In the genomic region with DNA sequence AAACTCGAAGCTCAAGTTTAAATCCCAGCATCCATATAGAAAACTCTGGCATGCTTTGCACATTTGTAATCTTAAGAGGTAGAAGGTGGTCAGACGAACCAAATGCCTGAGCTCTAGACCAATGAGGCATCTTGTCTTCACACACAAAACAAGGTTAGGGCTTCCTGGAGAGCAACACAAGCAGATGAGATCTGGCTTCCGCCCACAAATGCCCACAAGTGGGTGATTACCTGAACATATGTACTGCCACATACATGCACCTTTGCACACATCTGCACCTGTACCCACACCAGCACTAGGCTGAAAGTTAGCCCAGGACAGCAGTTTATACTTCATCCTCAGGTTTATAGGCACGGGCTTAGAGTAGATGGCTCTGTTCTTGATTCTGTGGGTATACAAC, we compare ENCODE assay signal across 13 mouse cellular contexts. TPM values are rescaled to one million over a fixed set of nuclear protein-coding genes. Genes with fewer than 3 reads are reported as not detected.
DNase-seq lines count a peak whose midpoint lies in the region; ATAC-seq lines count a peak whose summit lies in the region.
"Had no signal": no experiment of that assay in that cellular context is flagged by ENCODE, and none has a peak within 500 bp of the region (broad histone marks: within the 10 kb centered on the region; RNA-seq: fewer than 3 reads in every experiment).

No protein-coding gene starts in this region.

- peaks cover 27% of the 10 kb centered on the region for H3K4me1 ChIP-seq in heart, embryonic 15.5 days (replicated peaks)
- peaks cover 88% of the 10 kb centered on the region for H3K4me1 ChIP-seq in liver, embryonic 12.5 days
- H3K4me1 ChIP-seq: intestine, embryonic 15.5 days; stomach, embryonic 15.5 days had no signal

- H3K4me3 ChIP-seq in heart, embryonic 15.5 days, result no peak overlapping the region
- no peak overlapping the region for H3K4me3 ChIP-seq in liver, embryonic 12.5 days
- H3K4me3 ChIP-seq: intestine, embryonic 15.5 days; layer of hippocampus, adult 2 months; stomach, embryonic 15.5 days had no signal

- H3K9ac ChIP-seq in heart, embryonic 15.5 days, result 0 out of 2 replicates have a peak overlapping the region, but pooled peaks have one; percentile 4
- peak overlapping the region; percentile 52 for H3K9ac ChIP-seq in liver, embryonic 12.5 days
- H3K9ac ChIP-seq: intestine, embryonic 15.5 days; stomach, embryonic 15.5 days had no signal

- no peaks in the 10 kb centered on the region for H3K27me3 ChIP-seq in heart, embryonic 15.5 days
- H3K27me3 ChIP-seq in liver, embryonic 12.5 days (replicated peaks), result no peaks in the 10 kb centered on the region
- H3K27me3 ChIP-seq: intestine, embryonic 15.5 days; stomach, embryonic 15.5 days had no signal

- WGBS in heart, embryonic 15.5 days, result 65% methylated on average over 4 of the region's 4 CpGs
- WGBS in liver, embryonic 12.5 days (ENCODE audit: insufficient replicate concordance), result 62% methylated on average over 4 of the region's 4 CpGs

- ATAC-seq in heart, embryonic 15.5 days (replicated peaks; ENCODE audit: insufficient number of reproducible peaks, insufficient read depth, low FRiP score, low read depth), result 0 out of 2 replicates have a peak, but pooled peaks have one; percentile 2
- no peak for ATAC-seq in liver, embryonic 12.5 days
- ATAC-seq in megakaryocyte-erythroid progenitor cell, adult 5-6 weeks (replicated peaks; ENCODE audit: low FRiP score, low TSS enrichment, poor library complexity, severe bottlenecking), result no peak

- no peak for DNase-seq in heart, adult 18-20 months
- DNase-seq in MEL-GATA-1-ER (ENCODE audit: extremely low read depth, low read depth) (peak; percentile 6), MN1 (ENCODE audit: low spot score) (no peak)
- peak; percentile 55 for DNase-seq in thymus, postnatal 0 days (ENCODE audit: low spot score)
- DNase-seq: adrenal gland, adult 8-10 months; cerebellum, postnatal 14 days; gastrocnemius, postnatal 10 days had no signal

- H3K36me3 ChIP-seq in heart, embryonic 15.5 days, result no peaks in the 10 kb centered on the region
- no peaks in the 10 kb centered on the region for H3K36me3 ChIP-seq in liver, embryonic 12.5 days
- H3K36me3 ChIP-seq: intestine, embryonic 15.5 days; stomach, embryonic 15.5 days had no signal

- H3K27ac ChIP-seq in heart, embryonic 15.5 days, result peak overlapping the region; percentile 75
- H3K27ac ChIP-seq in liver, embryonic 12.5 days, result peak overlapping the region; percentile 91
- H3K27ac ChIP-seq: intestine, embryonic 15.5 days had no signal

- no peaks in the 10 kb centered on the region for H3K9me3 ChIP-seq in heart, embryonic 15.5 days (replicated peaks)
- no peaks in the 10 kb centered on the region for H3K9me3 ChIP-seq in liver, embryonic 12.5 days (replicated peaks)
- H3K9me3 ChIP-seq: intestine, embryonic 15.5 days; stomach, embryonic 15.5 days had no signal

- H3K4me2 ChIP-seq in heart, embryonic 15.5 days, result no peak overlapping the region
- H3K4me2 ChIP-seq in liver, embryonic 12.5 days, result peak overlapping the region; percentile 57
- H3K4me2 ChIP-seq: intestine, embryonic 15.5 days; stomach, embryonic 15.5 days had no signal

RNA-seq across cellular contexts. Expression of a gene that starts 36.7 kb away (rescaled TPM):
- polyA plus RNA-seq in heart, embryonic 15.5 days (2015; fragmentation: Nextera tagmentation; extraction: Ambion mirVana), result 5.3 and 7.0 TPM in 2 replicates
- total RNA-seq in heart, adult 18-20 months (2021), result 10 to 100 TPM; 38.3 to 46.0 TPM
- 16.1 and 16.8 TPM in 2 replicates for polyA plus RNA-seq in liver, embryonic 12.5 days (2016; fragmentation: Nextera tagmentation; extraction: Ambion mirVana)
- 18.6 and 21.5 TPM in 2 replicates for polyA plus RNA-seq in thymus, postnatal 0 days (2015; fragmentation: Nextera tagmentation; extraction: Ambion mirVana)
- 16.0 and 16.1 TPM in 2 replicates for total RNA-seq in megakaryocyte-erythroid progenitor cell, adult 5-6 weeks (2014; fragmentation: Nextera tagmentation)
- total RNA-seq in megakaryocyte-erythroid progenitor cell, adult 5-6 weeks (2017), result 21.8 and 23.7 TPM in 2 replicates

Comparison
In these comparisons a context has a peak if more than half of its experiments do, and no peak if none do; other contexts are left out.
1. DNase-seq: peak in MEL-GATA-1-ER (single experiment) and thymus, postnatal 0 days (single experiment); none in heart, adult 18-20 months (0 of 2) and MN1 (single experiment).